In genomic region chr17:34653746-34654285, GRCm38 (mm10) we compare ENCODE assay signal across 10 mouse cellular contexts. TPM values are rescaled to one million over a fixed set of nuclear protein-coding genes. Genes with fewer than 3 reads are reported as not detected.
A peak's percentile ranks its signal among the peaks of the same experiment; 100 is the strongest.
DNase-seq lines count a peak whose midpoint lies in the region; ATAC-seq and TF ChIP-seq lines count a peak whose summit lies in the region.
"Had no signal": no experiment of that assay in that cellular context is flagged by ENCODE, and none has a peak within 500 bp of the region (broad histone marks: within the 10 kb centered on the region; RNA-seq: fewer than 3 reads in every experiment).

No protein-coding gene starts in this region.

- peaks cover under 1% of the 10 kb centered on the region; the same call in 1 of the 2 replicates for H3K27me3 ChIP-seq in intestine, embryonic 14.5 days (replicated peaks; ENCODE audit: control insufficient read depth, insufficient read depth, low read length)
- H3K27me3 ChIP-seq in intestine, embryonic 15.5 days (replicated peaks), result no peaks in the 10 kb centered on the region
- peaks cover 15% of the 10 kb centered on the region for H3K27me3 ChIP-seq in G1E (ENCODE audit: insufficient read depth, low read length)
- H3K27me3 ChIP-seq in limb, embryonic 11.5 days (ENCODE audit: control insufficient read depth, insufficient read depth, low read length), result no peaks in the 10 kb centered on the region
- no peaks in the 10 kb centered on the region for H3K27me3 ChIP-seq in splenic B cell, adult 2 months (ENCODE audit: control insufficient read depth, insufficient read depth, low read length, poor library complexity, severe bottlenecking)

- no peak for ATAC-seq in intestine, embryonic 14.5 days (replicated peaks; ENCODE audit: low FRiP score, low TSS enrichment, low read depth)
- no peak for ATAC-seq in intestine, embryonic 15.5 days
- ATAC-seq in G1E (ENCODE audit: extremely low read depth, insufficient number of reproducible peaks, low FRiP score, poor library complexity, severe bottlenecking), result no peak
- ATAC-seq in limb, embryonic 11.5 days (ENCODE audit: insufficient number of reproducible peaks, low FRiP score, low TSS enrichment, low read depth), result no peak

- no peak overlapping the region for H3K27ac ChIP-seq in intestine, embryonic 14.5 days (ENCODE audit: low read depth)
- no peak overlapping the region for H3K27ac ChIP-seq in intestine, embryonic 15.5 days
- no peak overlapping the region for H3K27ac ChIP-seq in limb, embryonic 11.5 days (replicated peaks; ENCODE audit: low read depth, low read length)
- H3K27ac ChIP-seq: liver, embryonic 13.5 days had no signal

- H3K9ac ChIP-seq in intestine, embryonic 14.5 days (ENCODE audit: low read length), result no peak overlapping the region
- H3K9ac ChIP-seq in intestine, embryonic 15.5 days, result no peak overlapping the region
- H3K9ac ChIP-seq in limb, embryonic 11.5 days (ENCODE audit: low read length), result no peak overlapping the region
- H3K9ac ChIP-seq: liver, embryonic 13.5 days had no signal

- DNase-seq in intestine, embryonic 14.5 days (ENCODE audit: low spot score), result peak; percentile 84
- DNase-seq in A20 (ENCODE audit: low read depth, low spot score) (peak; percentile 57), G1E (ENCODE audit: low spot score) (peak; percentile 43)
- DNase-seq in cerebellum, adult 9-11 months, result peak; percentile 61
- peak; percentile 70 for DNase-seq in limb, embryonic 11.5 days (ENCODE audit: low spot score)
- peak; percentile 68 for DNase-seq in splenic B cell, adult 2 months (ENCODE audit: low read depth, low spot score)
- no peak for DNase-seq in left cerebral cortex, adult 8-10 months (ENCODE audit: low spot score in 2 of 2)
- DNase-seq: liver, embryonic 13.5 days had no signal

- WGBS in intestine, embryonic 14.5 days, result 67% methylated on average over 9 of the region's 9 CpGs
- WGBS in intestine, embryonic 15.5 days, result 64% methylated on average over 9 of the region's 9 CpGs
- WGBS in limb, embryonic 11.5 days, result 64% methylated on average over 9 of the region's 9 CpGs

- H3K4me3 ChIP-seq in intestine, embryonic 14.5 days (ENCODE audit: low read depth, low read length), result no peak overlapping the region
- no peak overlapping the region for H3K4me3 ChIP-seq in intestine, embryonic 15.5 days (replicated peaks)
- no peak overlapping the region for H3K4me3 ChIP-seq in G1E (ENCODE audit: low read depth, low read length)
- no peak overlapping the region for H3K4me3 ChIP-seq in limb, embryonic 11.5 days (ENCODE audit: low read depth, low read length)
- H3K4me3 ChIP-seq: erythroblast, embryonic 14.5 days; liver, embryonic 13.5 days had no signal

- H3K9me3 ChIP-seq in intestine, embryonic 14.5 days (ENCODE audit: control insufficient read depth, low read length), result no peaks in the 10 kb centered on the region
- no peaks in the 10 kb centered on the region for H3K9me3 ChIP-seq in intestine, embryonic 15.5 days
- H3K9me3 ChIP-seq in G1E (replicated peaks), result no peaks in the 10 kb centered on the region
- no peaks in the 10 kb centered on the region for H3K9me3 ChIP-seq in limb, embryonic 11.5 days (ENCODE audit: control insufficient read depth, low read length)
- H3K9me3 ChIP-seq: liver, embryonic 13.5 days had no signal

- H3K4me1 ChIP-seq in intestine, embryonic 14.5 days (replicated peaks; ENCODE audit: control insufficient read depth, insufficient read depth, low read length), result peaks cover 15% of the 10 kb centered on the region
- peaks cover 26% of the 10 kb centered on the region for H3K4me1 ChIP-seq in intestine, embryonic 15.5 days (replicated peaks)
- H3K4me1 ChIP-seq in G1E (ENCODE audit: insufficient read depth, low read depth, low read length), result peaks cover 26% of the 10 kb centered on the region
- H3K4me1 ChIP-seq in limb, embryonic 11.5 days (ENCODE audit: control insufficient read depth, insufficient read depth, low read length), result 0 out of 2 replicates have a peak, but pooled peaks cover 2% of the 10 kb centered on the region

- peak; percentile 68 for TF ChIP-seq CTCF in G1E (IDR thresholded peaks at IDR 0.05; ENCODE audit: low read depth, low read length)

- peaks cover 50% of the 10 kb centered on the region for H3K36me3 ChIP-seq in intestine, embryonic 14.5 days (ENCODE audit: control insufficient read depth, insufficient read depth, low read length)
- peaks cover 6% of the 10 kb centered on the region for H3K36me3 ChIP-seq in intestine, embryonic 15.5 days
- peaks cover 73% of the 10 kb centered on the region for H3K36me3 ChIP-seq in G1E (replicated peaks)
- peaks cover 19% of the 10 kb centered on the region for H3K36me3 ChIP-seq in limb, embryonic 11.5 days (ENCODE audit: control insufficient read depth, insufficient read depth, low read length)
- H3K36me3 ChIP-seq in splenic B cell, adult 2 months (ENCODE audit: control insufficient read depth, insufficient read depth, low read length, poor library complexity, severe bottlenecking), result peaks cover 9% of the 10 kb centered on the region

- no peak overlapping the region for H3K4me2 ChIP-seq in intestine, embryonic 14.5 days (ENCODE audit: low read length)
- no peak overlapping the region for H3K4me2 ChIP-seq in intestine, embryonic 15.5 days (replicated peaks)
- no peak overlapping the region for H3K4me2 ChIP-seq in limb, embryonic 11.5 days (ENCODE audit: low read depth, severe bottlenecking)
- H3K4me2 ChIP-seq: liver, embryonic 13.5 days had no signal

RNA-seq across cellular contexts. Expression of gene Atf6b, which starts 6.9 kb away (rescaled TPM):
- polyA plus RNA-seq in intestine, embryonic 14.5 days (2014; fragmentation: Nextera tagmentation; extraction: Ambion mirVana), result 59.8 and 62.2 TPM in 2 replicates
- 67.5 and 68.2 TPM in 2 replicates for polyA plus RNA-seq in intestine, embryonic 15.5 days (2015; fragmentation: Nextera tagmentation; extraction: Ambion mirVana)
- total RNA-seq in G1E (2014; fragmentation: Nextera tagmentation) (20.5 and 23.0 TPM in 2 replicates), G1E (2017) (7.8 and 9.2 TPM in 2 replicates)
- polyA plus RNA-seq in G1E (2012), result 89.0 and 103 TPM in 2 replicates
- 63.4 and 71.4 TPM in 2 replicates for polyA plus RNA-seq in limb, embryonic 11.5 days (2014; fragmentation: Nextera tagmentation; extraction: Ambion mirVana)
- 10 to 100 TPM; 46.3 to 56.8 (median 53.7) TPM for total RNA-seq in left cerebral cortex, adult 8-10 months (2022)

RNA-seq across cellular contexts. Expression of gene Fkbpl, which starts 9.3 kb away (rescaled TPM):
- 10.8 and 13.0 TPM in 2 replicates for polyA plus RNA-seq in intestine, embryonic 14.5 days (2014; fragmentation: Nextera tagmentation; extraction: Ambion mirVana)
- polyA plus RNA-seq in intestine, embryonic 15.5 days (2015; fragmentation: Nextera tagmentation; extraction: Ambion mirVana), result 12.1 and 13.7 TPM in 2 replicates
- total RNA-seq in G1E (2014; fragmentation: Nextera tagmentation) (1.6 and 4.7 TPM in 2 replicates), G1E (2017) (11.9 and 22.1 TPM in 2 replicates)
- 6.5 and 7.8 TPM in 2 replicates for polyA plus RNA-seq in G1E (2012)
- polyA plus RNA-seq in limb, embryonic 11.5 days (2014; fragmentation: Nextera tagmentation; extraction: Ambion mirVana), result 13.1 and 19.3 TPM in 2 replicates
- 10 to 100 TPM; 12.5 to 16.7 (median 14.8) TPM for total RNA-seq in left cerebral cortex, adult 8-10 months (2022)

RNA-seq across cellular contexts. Expression of gene Tnxb, which starts 16.5 kb away (rescaled TPM):
- polyA plus RNA-seq in intestine, embryonic 14.5 days (2014; fragmentation: Nextera tagmentation; extraction: Ambion mirVana), result 2.2 and 2.7 TPM in 2 replicates
- 1.1 and 1.3 TPM in 2 replicates for polyA plus RNA-seq in intestine, embryonic 15.5 days (2015; fragmentation: Nextera tagmentation; extraction: Ambion mirVana)
- total RNA-seq in G1E (2014; fragmentation: Nextera tagmentation) (0.08 TPM in 1 of 2 replicates, not detected in the other), G1E (2017) (under 0.01 and 0.06 TPM in 2 replicates)
- not detected in 2 replicates for polyA plus RNA-seq in G1E (2012)
- not detected in 2 replicates for polyA plus RNA-seq in limb, embryonic 11.5 days (2014; fragmentation: Nextera tagmentation; extraction: Ambion mirVana)
- 1 to 10 TPM; 2.5 to 3.1 (median 2.8) TPM for total RNA-seq in left cerebral cortex, adult 8-10 months (2022)
- polyA plus RNA-seq: erythroblast, embryonic 14.5 days had no signal

RNA-seq across cellular contexts. Expression of gene Prrt1, which starts 24.5 kb away (rescaled TPM):
- 0.46 and 0.53 TPM in 2 replicates for polyA plus RNA-seq in intestine, embryonic 14.5 days (2014; fragmentation: Nextera tagmentation; extraction: Ambion mirVana)
- 0.40 and 0.49 TPM in 2 replicates for polyA plus RNA-seq in intestine, embryonic 15.5 days (2015; fragmentation: Nextera tagmentation; extraction: Ambion mirVana)
- not detected in 2 replicates for total RNA-seq in G1E (2014; fragmentation: Nextera tagmentation)
- not detected in 2 replicates for total RNA-seq in G1E (2017)
- not detected in 2 replicates for polyA plus RNA-seq in G1E (2012)
- polyA plus RNA-seq in limb, embryonic 11.5 days (2014; fragmentation: Nextera tagmentation; extraction: Ambion mirVana), result 0.17 and 0.20 TPM in 2 replicates
- total RNA-seq in left cerebral cortex, adult 8-10 months (2022), result 100 to 1,000 TPM in 3 of 4 experiments, 10 to 100 TPM in 1; 90.1 to 149 (median 116) TPM
- polyA plus RNA-seq: erythroblast, embryonic 14.5 days had no signal

RNA-seq across cellular contexts. Expression of gene Ppt2, which starts 25.5 kb away (rescaled TPM):
- 34.8 and 35.1 TPM in 2 replicates for polyA plus RNA-seq in intestine, embryonic 14.5 days (2014; fragmentation: Nextera tagmentation; extraction: Ambion mirVana)
- polyA plus RNA-seq in intestine, embryonic 15.5 days (2015; fragmentation: Nextera tagmentation; extraction: Ambion mirVana), result 27.8 and 29.6 TPM in 2 replicates
- total RNA-seq in G1E (2014; fragmentation: Nextera tagmentation) (17.1 and 25.6 TPM in 2 replicates), G1E (2017) (5.5 and 5.8 TPM in 2 replicates)
- 30.8 and 35.1 TPM in 2 replicates for polyA plus RNA-seq in G1E (2012)
- polyA plus RNA-seq in limb, embryonic 11.5 days (2014; fragmentation: Nextera tagmentation; extraction: Ambion mirVana), result 24.8 and 26.1 TPM in 2 replicates
- 10 to 100 TPM; 38.1 to 48.6 (median 45.4) TPM for total RNA-seq in left cerebral cortex, adult 8-10 months (2022)

Comparison
In these comparisons a context has a peak if more than half of its experiments do, and no peak if none do; other contexts are left out.
1. DNase-seq: peak in intestine, embryonic 14.5 days (single experiment), A20 (single experiment), G1E (single experiment), cerebellum, adult 9-11 months (single experiment), limb, embryonic 11.5 days (single experiment) and splenic B cell, adult 2 months (single experiment); none in left cerebral cortex, adult 8-10 months (0 of 2).